Mouse (Mus musculus) right cerebral cortex, postnatal 25 days (tissue): ENCODE measurements around the gene Scaf1.
A peak's percentile ranks its signal among the peaks of the same experiment; 100 is the strongest.

Experiments used
- DNase-seq: peaks from one replicate; pipeline ENCODE4 v3.0.0; 2022

Scaf1 gene

DNA sequence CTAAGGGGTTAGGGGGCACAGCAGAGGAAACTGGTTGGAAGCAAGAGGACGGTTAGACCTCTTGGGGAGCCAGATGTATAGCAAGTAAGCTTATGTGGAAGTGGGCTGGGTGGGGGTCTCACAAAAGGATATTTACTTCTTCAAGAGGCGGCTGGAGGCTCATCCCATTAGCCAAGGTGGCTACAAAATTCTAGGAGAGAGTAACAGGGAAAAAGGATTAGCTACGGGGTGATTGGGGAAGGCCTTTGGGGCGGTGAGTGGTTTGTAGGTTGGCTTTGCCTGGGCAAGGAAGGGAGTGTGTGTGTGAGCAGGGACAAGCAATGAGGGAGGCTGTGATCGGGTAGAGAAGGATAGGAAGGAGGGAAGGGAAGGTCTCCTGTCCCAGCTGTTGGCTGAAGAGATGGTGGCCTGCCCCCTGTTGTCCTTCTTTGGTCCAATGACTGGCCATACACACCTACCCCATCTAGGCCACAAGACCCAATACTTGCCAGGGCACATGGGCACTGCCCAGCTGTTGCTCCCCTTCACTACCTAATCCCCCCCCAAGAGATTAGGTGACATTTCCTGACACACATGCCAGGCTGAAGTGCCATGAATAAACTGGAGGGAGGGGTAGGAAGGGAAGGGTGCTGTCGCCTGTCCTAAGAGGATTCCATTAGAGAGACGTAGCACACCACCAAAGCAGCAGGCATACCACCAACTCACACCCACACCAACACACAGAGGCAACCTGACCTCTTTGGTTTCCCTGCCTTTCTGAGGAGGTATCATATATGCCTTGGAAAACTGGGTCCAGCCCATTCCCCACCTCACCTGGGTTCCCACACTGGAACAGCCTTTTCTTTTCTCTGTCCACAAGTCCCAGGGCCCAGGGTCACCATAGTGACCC, 32.0 kb downstream of the Scaf1 start:
- no peak for DNase-seq

DNA sequence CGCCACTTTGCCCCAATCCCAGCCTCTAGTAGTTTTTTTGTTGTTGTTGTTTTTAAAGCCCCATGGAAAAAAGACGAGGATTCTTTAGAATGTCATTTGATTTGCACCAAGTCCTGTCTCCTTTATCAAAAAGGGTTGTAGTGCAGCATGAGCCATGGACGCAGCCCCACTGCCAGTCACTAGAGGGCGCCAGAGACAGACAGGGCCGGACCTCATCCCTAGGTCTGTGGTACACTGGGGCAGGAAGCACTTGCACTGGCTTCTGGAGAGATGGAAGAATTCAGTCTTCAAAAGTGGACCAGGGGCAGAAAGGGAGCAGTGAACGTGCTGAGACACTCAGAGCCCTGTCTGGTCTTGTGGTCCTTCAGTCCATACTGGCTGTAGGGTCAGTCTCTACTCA, 33.1 kb downstream of the Scaf1 start:
- DNase-seq, result peak; percentile 72

DNA sequence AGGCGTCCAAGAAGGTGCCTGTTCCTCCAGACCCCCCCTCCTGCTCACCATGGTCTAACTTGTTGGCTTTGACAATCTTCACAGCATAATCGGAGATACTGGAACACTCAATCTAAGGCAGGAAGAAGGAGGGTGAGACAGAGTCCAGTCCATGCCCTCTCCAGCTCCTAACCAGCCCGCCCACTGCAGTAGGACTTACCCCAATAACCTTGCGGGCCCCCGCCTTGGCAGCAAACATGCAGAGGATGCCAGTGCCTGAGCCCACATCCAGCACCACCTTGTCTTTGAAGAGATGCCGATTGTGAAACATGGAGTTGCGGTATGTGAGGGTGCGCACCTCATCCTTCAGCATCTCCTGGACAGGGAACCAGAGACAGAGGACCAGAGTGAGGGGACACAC, 34.6 kb downstream of the Scaf1 start:
- no peak for DNase-seq

DNA sequence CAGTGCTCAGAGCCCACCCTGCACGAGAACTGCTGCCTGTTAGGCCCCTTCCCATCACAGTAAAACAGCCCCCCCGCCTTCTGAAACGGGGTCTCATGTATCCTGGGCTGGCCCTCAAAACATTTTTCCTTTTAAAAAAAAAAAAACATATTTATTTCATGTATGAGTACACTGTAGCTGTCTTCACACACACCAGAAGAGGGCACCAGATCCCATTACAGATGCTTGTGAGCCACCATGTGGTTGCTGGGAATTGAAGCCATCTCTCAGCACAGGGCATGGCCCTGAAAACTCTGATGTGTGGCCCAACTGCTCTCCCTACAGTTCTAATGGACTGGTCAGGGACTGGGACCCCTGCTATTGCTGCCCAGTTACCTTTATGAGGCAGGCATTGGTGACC, 37.9 kb downstream of the Scaf1 start:
- no peak for DNase-seq

DNA sequence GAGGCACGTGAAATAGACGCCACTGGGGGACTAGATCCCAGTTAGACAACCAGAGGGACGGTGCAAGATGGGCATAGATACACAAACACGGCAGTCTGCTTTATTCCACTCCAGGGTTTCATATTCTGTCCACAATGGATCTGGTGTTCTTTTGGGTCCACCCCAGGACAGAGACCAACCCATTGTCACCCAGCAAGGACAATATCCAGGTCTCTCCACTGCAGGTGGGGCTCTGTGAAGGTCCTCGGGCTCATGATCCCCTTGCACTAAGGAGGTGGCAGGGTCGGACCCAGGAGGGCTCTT, 41.1 kb downstream of the Scaf1 start:
- DNase-seq, result no peak

DNA sequence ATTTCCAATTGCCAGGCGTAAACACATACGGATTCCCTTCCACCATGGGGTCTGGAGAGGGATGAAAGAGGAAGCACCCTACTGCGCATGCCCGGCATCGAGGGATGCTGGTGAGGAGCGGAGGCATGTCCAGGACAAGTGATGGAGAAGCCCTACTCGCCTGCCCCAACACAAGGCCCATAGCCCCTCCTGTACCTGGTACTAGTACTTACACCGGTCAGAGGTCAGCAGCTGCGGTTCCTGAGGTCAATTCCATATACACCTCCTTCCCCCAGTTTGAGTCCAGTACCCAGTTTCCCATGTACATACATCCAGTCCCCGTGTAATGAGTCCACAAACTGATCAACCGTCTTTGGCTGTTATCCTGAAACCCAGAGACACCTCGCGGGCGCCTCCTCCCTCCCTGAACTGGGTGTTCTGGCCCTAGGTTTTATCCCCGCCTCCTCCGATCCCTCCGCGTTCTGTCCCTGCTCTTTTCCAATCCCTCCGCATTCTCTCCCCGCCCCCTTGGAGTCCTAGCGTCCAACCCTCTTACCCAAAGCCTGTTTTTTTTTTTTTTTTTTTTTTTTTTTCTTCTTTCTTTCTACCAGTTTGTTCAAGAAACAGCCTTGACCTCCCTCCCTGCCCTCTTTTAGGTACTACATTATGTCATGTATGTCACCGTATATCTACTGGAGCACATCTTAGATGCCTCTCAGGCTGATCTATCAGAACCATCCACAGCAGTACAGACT, 41.6 kb downstream of the Scaf1 start, which contains the start of gene Cpt1c:
TSS of gene Cpt1c (minus strand) at position 469 of the 734 bp plus-strand sequence.
- DNase-seq, result peak; percentile 84

DNA sequence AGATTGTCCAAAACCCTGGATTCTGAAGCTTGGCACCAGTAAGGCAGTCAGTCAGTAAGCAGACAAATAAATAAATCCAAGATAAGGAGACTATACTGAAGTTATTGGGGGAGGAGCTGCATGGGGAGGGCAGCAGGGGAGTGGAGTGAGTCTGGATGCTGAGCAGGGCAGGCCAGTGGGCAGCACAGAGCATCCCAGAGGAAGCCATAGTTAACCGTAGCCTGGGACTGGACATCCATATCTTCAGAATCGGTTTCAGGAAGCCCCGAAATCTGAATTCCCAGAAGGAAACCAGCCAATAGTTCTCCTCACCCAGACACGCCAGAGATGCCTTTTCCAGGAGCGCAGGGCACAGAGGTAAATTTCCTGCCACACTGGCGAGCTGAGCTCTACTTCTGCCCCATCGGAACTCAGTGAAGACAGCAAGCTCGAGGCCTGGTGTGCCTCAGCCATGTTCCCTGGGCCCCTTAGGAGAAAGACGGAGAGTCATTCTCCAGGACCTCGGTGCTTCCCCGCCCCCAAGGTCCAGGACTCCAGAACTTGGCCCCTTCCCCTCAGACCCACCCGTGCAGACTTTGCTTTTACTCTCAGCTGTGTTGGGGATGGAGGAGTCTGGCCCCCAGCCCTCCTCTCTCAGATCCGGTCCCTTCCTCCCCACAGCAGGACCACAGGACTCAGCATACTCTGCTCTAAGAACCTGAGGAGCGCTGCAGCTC, 42.6 kb downstream of the Scaf1 start:
- no peak for DNase-seq

DNA sequence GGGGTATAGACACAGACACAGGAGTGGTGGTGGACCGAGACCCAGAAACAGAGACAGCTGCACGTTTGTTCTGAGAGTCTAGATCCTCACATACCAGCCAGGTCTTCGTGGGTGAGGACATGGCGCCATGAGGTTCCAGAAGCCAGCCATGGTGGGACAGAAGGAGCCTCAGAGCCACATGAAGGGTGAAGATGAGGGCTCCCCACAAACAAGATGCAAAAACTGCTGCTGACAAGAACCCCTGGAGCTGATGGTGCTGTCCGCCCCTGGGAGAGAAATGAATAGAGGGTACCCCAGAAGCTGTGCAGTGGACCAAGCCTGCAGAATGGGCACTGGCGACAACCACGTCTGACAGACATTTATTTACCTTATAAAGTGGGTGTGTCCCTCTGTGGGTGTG, 45.0 kb downstream of the Scaf1 start:
- DNase-seq, result no peak

DNA sequence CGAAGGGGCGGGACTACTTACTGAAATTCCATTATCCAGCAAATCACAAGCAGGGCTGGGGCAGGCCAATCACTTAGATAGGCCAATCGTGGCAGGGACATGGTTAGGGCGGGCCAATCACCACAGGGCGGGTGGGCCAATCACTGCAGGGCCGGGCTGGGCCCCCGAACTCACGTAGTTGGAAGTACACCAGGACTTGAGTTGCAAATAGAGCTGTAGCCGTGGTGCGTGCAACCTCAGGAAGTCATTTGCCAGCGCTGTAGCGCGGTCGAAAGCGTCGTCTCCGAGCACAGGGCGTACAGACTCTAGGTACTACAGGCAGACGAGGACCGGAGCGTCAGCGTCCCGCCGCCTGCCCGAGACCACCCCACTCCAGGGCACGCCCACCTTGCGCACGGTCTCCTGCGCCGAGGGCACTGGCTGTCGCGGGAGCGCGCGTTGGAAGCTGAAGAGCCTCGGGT, 45.9 kb downstream of the Scaf1 start:
- peak; percentile 81 for DNase-seq

DNA sequence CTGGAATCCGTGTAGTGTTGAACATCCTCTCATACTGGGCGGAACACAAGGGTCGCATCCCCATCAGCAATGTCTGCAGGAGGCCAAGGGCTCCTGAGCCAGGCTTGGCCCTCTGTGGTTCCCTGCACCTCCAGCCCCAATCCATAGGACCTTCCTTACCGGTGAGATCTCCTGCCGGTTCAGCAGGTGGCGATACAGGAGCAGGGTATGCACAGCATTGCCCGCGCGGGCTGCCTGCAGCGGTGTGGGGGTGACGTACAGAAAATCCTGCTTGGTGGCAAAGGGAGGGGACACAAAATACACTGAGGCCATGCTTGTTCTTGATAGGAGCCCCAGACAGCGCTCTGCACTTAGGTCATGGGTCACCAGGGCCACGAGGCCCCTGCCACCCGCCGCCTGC, 49.5 kb downstream of the Scaf1 start:
- DNase-seq, result no peak

DNA sequence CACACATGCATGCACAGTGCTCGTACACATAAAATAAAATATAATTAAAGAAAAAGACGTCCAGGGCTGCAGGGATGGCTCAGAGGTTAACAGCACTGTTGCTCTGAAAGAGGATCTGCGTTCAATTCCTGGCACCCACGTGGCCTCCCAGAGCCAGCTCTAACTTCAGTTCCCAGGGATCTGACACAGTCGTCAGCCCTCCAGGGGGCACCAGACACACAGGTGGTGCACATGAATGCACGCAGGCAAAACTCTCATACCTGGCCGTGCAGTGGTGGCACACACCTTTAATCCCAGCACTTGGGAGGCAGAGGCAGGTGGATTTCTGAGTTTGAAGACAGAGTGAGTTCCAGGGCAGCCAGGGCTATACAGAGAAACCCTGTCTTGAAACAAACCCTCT, 50.2 kb downstream of the Scaf1 start:
- no peak for DNase-seq

DNA sequence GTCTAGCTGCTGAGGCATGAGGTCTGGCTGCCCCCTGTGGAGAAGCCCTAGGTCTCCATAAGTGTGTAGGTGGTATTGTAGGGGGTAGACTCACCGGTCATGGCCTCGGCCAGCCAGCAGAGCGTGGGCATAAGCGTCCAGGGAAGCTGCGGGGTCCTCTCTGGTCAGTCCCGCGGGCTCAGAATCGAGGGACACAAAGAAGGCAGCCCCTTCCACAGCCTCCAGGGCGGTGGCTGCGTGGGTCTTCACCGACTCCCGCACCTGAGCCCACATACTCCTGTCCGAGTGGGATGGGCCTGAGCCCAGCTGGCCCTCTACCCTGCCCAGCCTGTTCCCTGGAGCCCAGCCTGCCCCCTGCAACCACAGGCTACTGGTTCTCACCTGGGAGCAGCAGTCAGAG, 51.2 kb downstream of the Scaf1 start:
- no peak for DNase-seq

DNA sequence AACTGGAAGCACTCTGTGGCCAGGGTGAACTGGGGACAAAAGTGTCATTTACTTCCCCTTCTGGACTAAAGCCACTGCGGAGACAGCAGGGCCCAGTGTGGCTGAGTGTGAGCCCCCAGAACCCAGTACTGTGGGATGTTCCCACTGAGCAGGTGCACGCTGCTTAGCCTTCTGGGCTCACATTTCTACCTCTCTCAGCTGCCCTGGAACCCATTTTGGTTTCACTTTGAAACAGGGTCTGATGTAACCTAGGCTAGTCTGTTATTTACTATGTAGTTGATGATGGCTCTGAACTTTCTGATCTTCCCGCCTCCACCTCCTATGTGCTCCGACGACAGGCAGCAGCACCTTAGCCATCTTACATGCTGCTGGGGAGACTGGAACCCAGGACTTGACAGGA, 53.3 kb downstream of the Scaf1 start:
- no peak for DNase-seq

DNA sequence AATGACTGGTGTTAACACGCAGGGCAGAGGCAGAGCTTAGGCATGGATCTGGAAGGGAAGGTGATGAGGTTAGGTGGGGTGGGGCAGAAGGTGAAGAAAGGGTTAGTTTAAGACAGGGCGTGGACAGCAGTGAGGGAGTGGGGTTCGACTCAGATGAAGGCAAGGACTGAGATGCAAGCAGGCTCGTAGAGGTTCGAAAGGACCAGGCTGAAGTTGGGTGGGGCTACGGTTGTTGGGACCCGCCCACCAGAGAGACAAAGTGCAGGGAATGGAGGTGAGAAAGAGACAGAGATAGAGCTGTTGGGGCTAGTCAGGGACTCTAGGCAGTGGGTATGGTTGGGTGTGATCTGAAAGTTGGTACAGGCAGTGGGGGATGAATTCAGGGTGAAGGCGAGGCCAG, 53.8 kb downstream of the Scaf1 start:
- no peak for DNase-seq

DNA sequence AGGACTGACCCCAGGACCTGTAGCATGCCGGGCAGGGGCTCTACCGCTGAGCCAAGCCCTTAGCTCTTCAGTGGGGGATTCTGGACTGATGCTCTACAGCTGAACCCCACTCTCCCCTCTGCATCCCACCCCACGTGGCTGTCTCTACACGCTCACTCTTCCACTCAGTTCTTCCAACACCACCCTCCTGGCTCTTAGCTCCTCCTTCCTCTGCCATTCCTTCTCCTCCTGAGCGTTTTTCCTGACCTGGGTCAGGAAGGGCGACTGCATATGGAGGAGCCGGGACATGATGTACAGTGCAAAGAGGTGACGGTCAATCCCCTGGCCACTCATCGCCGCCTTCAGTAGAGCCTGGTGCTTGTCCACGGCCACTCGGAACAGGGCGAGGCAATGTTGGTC, 55.7 kb downstream of the Scaf1 start:
- no peak for DNase-seq

DNA sequence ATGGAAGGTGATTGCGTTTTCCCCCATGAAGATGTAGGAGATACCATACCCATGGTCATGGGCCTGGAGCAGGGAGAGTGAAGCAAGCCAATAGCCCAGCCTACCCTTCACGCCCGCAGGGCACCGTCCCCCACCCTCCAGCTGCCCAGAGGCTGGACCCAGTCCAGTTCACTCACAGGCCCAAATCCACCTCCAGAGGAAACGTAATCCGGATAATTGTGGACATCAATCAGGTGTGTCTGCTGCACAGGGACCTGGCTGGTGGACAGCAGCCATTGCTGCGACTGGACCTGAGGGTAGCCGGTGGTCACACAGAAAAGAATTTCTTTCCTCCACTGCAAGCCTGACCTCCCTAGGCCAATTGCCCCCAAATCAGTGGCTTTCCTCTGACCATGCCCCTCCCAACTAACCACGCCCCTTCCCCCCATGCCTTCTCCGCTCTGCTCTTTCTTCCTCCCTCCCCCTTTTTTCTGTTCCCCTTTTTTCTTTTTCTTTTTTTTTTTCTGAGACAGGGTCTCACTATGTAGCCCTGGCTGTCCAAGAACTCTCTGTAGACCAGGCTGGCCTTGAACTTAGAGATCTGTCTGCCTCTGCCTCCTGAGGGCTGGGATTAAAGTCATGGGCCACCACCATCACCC, 56.2 kb downstream of the Scaf1 start:
- DNase-seq, result no peak

DNA sequence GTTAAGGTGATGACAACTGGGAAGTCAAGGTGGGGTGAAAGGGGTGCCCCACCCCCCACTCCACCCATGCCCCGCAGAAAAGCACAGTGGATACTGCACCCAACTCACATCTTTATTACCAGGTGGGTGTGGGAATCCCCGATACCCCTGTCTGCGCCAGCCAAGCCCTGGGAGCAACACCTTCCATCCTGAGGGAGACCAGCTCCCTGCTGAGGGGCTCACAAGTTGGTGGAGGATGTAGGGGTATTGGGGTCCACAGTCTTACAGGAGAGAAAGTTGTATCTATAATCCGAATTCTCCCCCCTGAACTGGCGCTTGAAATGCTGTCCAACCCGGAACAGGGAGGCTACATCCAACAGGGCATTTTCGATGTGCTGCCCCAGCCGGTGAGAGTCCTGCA, 56.9 kb downstream of the Scaf1 start:
- DNase-seq, result no peak

DNA sequence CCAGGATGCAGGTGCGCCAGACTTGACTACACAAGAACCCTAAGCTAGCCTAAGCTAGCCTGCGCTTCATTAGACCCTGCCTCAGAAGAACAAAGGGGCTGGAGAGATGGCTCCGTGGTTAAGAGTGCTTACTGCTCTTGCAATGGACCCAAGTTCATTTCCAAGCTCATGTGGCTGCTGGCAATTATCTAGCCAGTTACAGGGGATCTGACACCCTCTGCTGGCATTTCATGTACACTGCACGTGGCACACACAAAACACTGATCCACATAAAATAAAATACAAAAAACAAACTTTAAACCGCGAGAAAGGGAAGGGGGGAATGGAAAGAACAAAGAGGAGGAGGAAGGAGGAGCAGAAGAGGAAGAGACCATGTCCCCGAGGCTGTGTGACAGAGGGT, 58.0 kb downstream of the Scaf1 start:
- no peak for DNase-seq

DNA sequence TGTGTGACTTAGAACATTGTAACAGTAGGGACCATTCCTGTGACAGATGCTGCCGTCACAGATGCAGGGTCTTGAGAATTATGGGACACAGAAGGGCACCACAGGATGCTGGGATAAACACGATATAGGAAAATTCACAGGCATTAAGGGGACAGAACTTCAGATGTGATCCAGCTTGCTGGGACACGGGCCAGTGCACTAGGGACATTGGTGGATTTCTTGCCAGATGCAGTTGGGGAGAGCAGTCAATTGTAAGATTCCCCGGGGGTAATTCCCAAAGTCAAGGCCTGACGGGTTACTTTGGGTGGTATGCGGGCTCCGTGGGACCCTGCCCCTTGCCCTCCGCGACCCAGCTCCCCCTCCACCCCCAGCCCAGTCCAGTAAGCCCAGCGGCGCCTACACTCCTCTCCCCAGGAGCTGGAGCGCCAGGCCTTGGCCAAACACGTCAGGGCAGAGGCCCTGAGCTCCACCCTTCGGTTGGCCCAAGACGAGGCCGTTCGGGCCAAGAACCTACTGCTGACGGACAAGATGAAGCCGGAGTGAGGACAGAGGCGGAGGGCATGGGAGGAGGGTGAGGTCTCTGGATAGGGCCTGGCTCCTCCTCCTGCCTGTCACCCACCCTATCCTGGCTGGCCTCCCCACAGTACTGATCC, 58.9 kb downstream of the Scaf1 start:
- no peak for DNase-seq

DNA sequence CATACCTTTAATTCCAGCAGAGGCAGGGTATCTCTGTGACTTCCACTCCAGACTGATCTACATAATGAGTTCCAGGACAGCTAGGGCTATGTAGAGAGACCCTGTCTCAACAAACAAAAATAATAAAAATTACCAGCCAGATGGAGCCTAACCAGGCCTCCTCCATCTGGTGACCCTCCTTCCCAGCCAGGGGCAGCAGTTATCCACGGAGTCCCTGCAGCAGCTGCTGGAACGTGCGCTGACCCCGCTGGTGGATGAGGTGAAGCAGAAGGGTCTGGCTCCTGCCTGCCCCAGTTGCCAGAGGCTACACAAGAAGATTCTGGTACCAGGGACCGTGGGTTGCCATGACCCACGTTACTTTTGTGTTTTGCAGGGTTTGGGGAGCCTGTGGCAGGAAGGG, 59.9 kb downstream of the Scaf1 start:
- DNase-seq, result no peak

DNA sequence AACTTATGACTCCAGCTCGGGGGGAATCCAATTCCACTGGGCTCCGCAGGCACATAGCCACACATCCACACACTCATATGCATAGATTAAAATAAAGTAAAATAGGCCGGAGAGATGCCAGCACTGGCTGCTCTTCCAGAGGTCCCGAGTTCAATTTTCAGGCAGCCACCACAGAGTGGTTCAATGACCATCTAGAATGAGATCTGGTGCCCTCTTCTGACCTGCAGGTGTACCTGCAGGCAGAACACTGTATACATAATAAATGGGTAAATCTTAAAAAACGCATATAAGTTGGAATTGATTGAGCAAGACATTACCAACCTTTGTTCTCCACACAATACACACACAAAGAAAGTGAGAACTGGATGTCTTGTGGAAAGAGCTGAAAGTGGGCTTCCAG, 60.5 kb downstream of the Scaf1 start:
- DNase-seq, result no peak

DNA sequence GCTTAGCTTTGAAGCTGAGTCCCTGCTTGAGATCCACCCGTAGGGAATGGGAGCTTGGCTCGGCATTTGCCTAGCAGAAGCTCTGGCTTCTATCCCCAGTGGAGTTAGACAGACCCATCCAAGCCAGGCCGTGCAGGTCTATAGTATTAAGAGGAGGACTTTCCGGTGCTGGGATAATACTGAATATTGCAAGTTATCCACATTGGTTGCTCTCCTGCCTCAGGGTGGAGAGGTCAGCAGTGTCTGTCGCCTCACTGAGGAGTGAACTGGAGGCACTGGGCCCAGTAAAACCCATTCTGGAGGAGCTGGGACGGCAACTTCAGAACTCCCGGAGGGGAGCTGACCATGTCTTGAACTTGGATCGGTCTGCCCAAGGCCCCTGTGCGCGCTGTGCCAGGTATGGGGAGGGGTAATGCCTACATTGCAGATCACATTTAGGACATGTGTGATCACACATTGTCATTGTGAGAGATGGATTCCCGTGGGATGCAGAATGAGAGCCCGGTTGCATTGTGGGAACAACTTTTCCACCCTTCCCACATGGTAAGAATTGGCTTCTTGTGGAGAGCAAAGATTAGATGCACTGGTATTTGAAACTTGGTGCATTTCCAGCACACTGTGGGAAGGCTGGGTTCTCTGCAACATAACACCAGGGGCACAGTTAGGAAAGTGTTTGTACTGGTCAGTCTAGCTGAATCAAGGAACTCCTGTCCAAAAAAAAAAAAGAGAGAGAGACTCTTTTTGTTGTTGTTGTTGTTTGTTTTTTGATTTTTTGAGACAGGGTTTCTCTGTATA, 61.9 kb downstream of the Scaf1 start:
- no peak for DNase-seq
